Mouse (Mus musculus) limb, embryonic 14.5 days (tissue): ENCODE measurements around the gene Snrnp48. TPM values are rescaled to one million over a fixed set of nuclear protein-coding genes. Genes with fewer than 3 reads are reported as not detected.
A peak's percentile ranks its signal among the peaks of the same experiment; 100 is the strongest.

Source experiments
- ATAC-seq: fragments of 200-750 bp; cut with Nextera tagmentation; 2 replicates; pipeline ENCODE4 v1.8.0; 2017; ENCODE audit warnings: low read depth, moderate number of reproducible peaks, moderate TSS enrichment; ENCODE audit not compliant: low FRiP score
- DNase-seq: peaks from one replicate; pipeline ENCODE4 v3.0.0-alpha.2; 2015; ENCODE audit warnings: low spot score
- H3K27ac ChIP-seq: fragments of 300-500 bp; sonication (generic); replicated peaks from 2 replicates; pipeline ENCODE4 v1.5.1; 2014; ENCODE audit warnings: low read depth, mild to moderate bottlenecking, low read length, moderate library complexity, mixed read lengths
- H3K27me3 ChIP-seq: fragments of 300-500 bp; sonication (generic); 2 replicates; pipeline ENCODE4 v1.6.1; 2014; ENCODE audit warnings: low read length, mixed read lengths; ENCODE audit not compliant: control insufficient read depth, insufficient read depth
- H3K36me3 ChIP-seq: fragments of 300-500 bp; sonication (generic); 2 replicates; pipeline ENCODE4 v1.6.1; 2014; ENCODE audit warnings: mild to moderate bottlenecking, low read length, moderate library complexity, mixed read lengths; ENCODE audit not compliant: control insufficient read depth, insufficient read depth
- H3K4me1 ChIP-seq: fragments of 300-500 bp; sonication (generic); 2 replicates; pipeline ENCODE4 v1.6.1; 2014; ENCODE audit warnings: antibody characterized with exemption, low read length, mixed read lengths; ENCODE audit not compliant: control insufficient read depth, insufficient read depth
- H3K4me2 ChIP-seq: fragments of 300-500 bp; sonication (generic); replicated peaks from 2 replicates; pipeline ENCODE4 v1.6.1; 2014; ENCODE audit warnings: low read depth, mild to moderate bottlenecking, low read length, moderate library complexity; ENCODE audit not compliant: severe bottlenecking
- H3K4me3 ChIP-seq: fragments of 300-500 bp; sonication (generic); replicated peaks from 2 replicates; pipeline ENCODE4 v1.5.1; 2014; ENCODE audit warnings: low read length
- H3K9ac ChIP-seq: fragments of 300-500 bp; sonication (generic); 2 replicates; pipeline ENCODE4 v1.6.1; 2014; ENCODE audit warnings: mild to moderate bottlenecking, low read depth, low read length, moderate library complexity; ENCODE audit not compliant: severe bottlenecking
- H3K9me3 ChIP-seq: fragments of 300-500 bp; sonication (generic); 2 replicates; pipeline ENCODE4 v1.6.1; 2016; ENCODE audit warnings: low read length; ENCODE audit not compliant: control insufficient read depth
- POLR2A ChIP-seq: fragments of 200-500 bp; IDR thresholded peaks from 2 replicates; pipeline ENCODE4 v1.8.0; 2012; ENCODE audit warnings: inconsistent platforms, mild to moderate bottlenecking, moderate library complexity, borderline replicate concordance; ENCODE audit not compliant: insufficient read depth, insufficient read length; ENCODE audit errors: extremely low read depth
- WGBS: fragments of 180-500 bp; shearing (Covaris S2); extraction: QIAGEN DNeasy Blood & Tissue Kit; methylation state at CpG from one replicate; pipeline ENCODE4 v1.1.7; 2014; 5-methylcytosine and 5-hydroxymethylcytosine counted together
- polyA plus RNA-seq, 2 experiments: library from polyadenylated mRNA; depleted of rRNA in 1 of 2; stranded (reverse) in 1 of 2; unstranded in 1 of 2; fragments of >200 nt; fragmentation: Nextera tagmentation in 1 of 2; extraction: Ambion mirVana in 1 of 2; gene quantifications; 2 replicates each; pipeline versions ENCODE4 v1.2.1 to v1.2.3; 2012 to 2014

Gene Snrnp48
- polyA plus RNA-seq, 2 experiments: 30.1 to 54.2 TPM

- WGBS: 91% methylated on average over 9 of the region's 11 CpGs
- no peak overlapping the region for H3K27ac ChIP-seq
- H3K9ac ChIP-seq: no peak overlapping the region
- DNase-seq: no peak
- no peaks in the 10 kb centered on the region for H3K27me3 ChIP-seq
- H3K4me2 ChIP-seq: no peak overlapping the region
- no peaks in the 10 kb centered on the region for H3K9me3 ChIP-seq
- ATAC-seq: no peak
- no peak for TF ChIP-seq POLR2A
- H3K36me3 ChIP-seq: no peaks in the 10 kb centered on the region
- H3K4me1 ChIP-seq: no peaks in the 10 kb centered on the region
- no peak overlapping the region for H3K4me3 ChIP-seq
These were observed 39.8 kb upstream of the Snrnp48 start for GRCm38 (mm10) chr13:38164932-38165331.

DNA sequence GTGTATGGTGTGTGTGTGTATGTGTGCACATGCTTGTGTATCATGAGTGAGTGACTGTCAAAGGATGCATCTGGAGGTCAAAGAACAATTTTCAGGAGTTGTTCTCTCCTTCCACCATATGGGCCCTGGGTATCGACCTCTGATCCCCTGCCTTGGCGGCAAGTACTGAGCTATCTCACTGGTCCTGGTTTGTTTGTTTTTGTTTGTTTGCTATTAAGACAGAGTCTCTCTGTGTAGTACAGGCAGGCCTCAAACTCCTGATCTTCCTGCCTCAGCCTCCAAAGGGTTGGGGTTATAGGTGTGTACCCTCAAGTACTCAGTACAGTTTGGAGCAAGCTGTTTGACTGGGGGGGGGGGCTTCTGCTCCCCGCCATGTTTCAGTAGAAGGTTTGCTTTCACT is 37.7 kb upstream of the Snrnp48 start:
- Histone ChIP-seq H3K27me3 (no peaks in the 10 kb centered on the region), H3K9ac (no peak overlapping the region), H3K4me2 (no peak overlapping the region), H3K36me3 (no peaks in the 10 kb centered on the region), H3K4me1 (no peaks in the 10 kb centered on the region), H3K9me3 (no peaks in the 10 kb centered on the region), H3K27ac (no peak overlapping the region), H3K4me3 (no peak overlapping the region)
- WGBS: 87% methylated on average over 3 of the region's 3 CpGs
- ATAC-seq (no peak), DNase-seq (no peak)
- no peak for TF ChIP-seq POLR2A

DNA sequence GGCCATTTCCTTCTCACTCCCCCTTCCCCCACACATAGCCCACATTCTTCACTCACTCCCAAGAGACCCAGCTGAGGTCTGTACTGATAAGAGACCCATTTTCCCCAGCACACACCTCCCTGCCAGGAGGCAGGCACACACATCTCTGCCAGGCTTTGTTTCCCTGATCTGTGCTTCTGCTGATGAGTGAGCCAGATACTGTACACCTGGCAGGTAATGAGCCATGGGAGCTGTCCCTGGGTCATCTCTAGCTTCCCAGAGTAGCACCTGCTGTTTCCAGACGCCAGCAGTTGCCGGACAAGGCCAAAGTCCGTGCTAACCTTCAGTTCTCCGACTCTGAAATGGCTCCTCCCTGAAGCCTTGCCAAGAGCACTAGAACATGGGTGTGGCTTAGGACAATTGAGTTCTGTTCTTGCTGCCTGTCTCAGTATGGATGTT is 34.0 kb upstream of the Snrnp48 start:
- Histone ChIP-seq H3K9ac (no peak overlapping the region), H3K27me3 (no peaks in the 10 kb centered on the region), H3K27ac (no peak overlapping the region), H3K4me2 (no peak overlapping the region), H3K9me3 (no peaks in the 10 kb centered on the region), H3K36me3 (no peaks in the 10 kb centered on the region), H3K4me3 (no peak overlapping the region), H3K4me1 (no peaks in the 10 kb centered on the region)
- no peak for DNase-seq
- WGBS: 58% methylated on average over 4 of the region's 4 CpGs
- no peak for ATAC-seq
- no peak for TF ChIP-seq POLR2A

DNA sequence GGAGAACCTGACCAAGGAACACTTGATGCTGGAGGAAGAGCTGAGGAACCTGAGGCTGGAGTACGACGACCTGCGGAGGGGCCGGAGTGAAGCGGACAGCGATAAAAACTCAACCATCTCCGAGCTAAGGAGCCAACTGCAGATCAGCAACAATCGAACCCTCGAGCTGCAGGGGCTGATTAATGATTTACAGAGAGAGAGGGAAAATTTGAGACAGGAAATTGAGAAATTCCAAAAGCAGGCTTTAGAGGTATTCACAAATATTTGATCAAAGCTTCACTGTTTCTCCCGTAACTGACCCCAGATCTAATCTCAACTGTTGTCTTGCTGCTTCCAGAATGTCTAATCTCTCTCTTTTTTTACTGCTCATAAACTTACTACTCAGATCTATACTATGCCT is 11.3 kb upstream of the Snrnp48 start:
- H3K9me3 ChIP-seq: peaks cover 16% of the 10 kb centered on the region; the same call in 1 of the 2 replicates
- H3K4me2 ChIP-seq: no peak overlapping the region
- TF ChIP-seq POLR2A: no peak
- H3K36me3 ChIP-seq: no peaks in the 10 kb centered on the region
- no peak overlapping the region for H3K27ac ChIP-seq
- no peak overlapping the region for H3K9ac ChIP-seq
- ATAC-seq: no peak
- 74% methylated on average over 10 of the region's 10 CpGs for WGBS
- H3K27me3 ChIP-seq: no peaks in the 10 kb centered on the region
- no peaks in the 10 kb centered on the region for H3K4me1 ChIP-seq
- H3K4me3 ChIP-seq: no peak overlapping the region
- DNase-seq: no peak

DNA sequence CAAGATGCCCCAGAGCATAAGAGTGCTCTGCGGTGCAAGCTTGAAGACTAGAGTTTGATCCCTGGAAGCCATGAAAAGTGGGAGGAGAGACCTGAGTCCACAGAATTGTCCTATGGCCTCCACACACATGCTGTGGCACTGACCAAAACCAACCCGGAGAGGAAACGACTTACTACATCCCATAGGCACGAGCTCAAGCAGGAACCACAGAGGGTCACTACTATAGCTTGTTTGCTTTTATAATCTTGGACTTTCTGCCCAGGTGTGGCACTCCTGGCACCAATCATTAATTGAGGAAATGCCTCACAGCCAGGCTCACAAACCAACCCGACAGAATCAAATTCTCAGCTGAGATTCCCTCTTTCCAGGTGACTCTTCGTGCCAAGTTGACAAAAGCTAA is 3.3 kb upstream of the Snrnp48 start:
- H3K27ac ChIP-seq: no peak overlapping the region

GRCm38 (mm10) chr13:38204171-38204570 is 567 bp upstream of the Snrnp48 start:
- ATAC-seq (no peak), DNase-seq (no peak)
- no peaks in the 10 kb centered on the region for H3K36me3 ChIP-seq
- H3K27me3 ChIP-seq: no peaks in the 10 kb centered on the region
- H3K9ac ChIP-seq: no peak overlapping the region
- H3K4me1 ChIP-seq: peaks cover 7% of the 10 kb centered on the region
- H3K4me2 ChIP-seq: peak overlapping the region; percentile 58
- no peaks in the 10 kb centered on the region for H3K9me3 ChIP-seq
- no peak for TF ChIP-seq POLR2A
- 62% methylated on average over 4 of the region's 4 CpGs for WGBS
- peak overlapping the region; percentile 81 for H3K4me3 ChIP-seq
- no peak overlapping the region for H3K27ac ChIP-seq

More for the DNA sequence above, 3.3 kb upstream of the Snrnp48 start:
- Histone ChIP-seq H3K9ac (no peak overlapping the region), H3K9me3 (peaks cover 5% of the 10 kb centered on the region; the same call in 1 of the 2 replicates), H3K4me3 (no peak overlapping the region), H3K36me3 (no peaks in the 10 kb centered on the region), H3K4me2 (no peak overlapping the region), H3K27me3 (no peaks in the 10 kb centered on the region), H3K4me1 (peaks cover 7% of the 10 kb centered on the region)
- DNase-seq (no peak), ATAC-seq (no peak)
- WGBS: 76% methylated on average over 6 of the region's 6 CpGs
- TF ChIP-seq POLR2A: no peak
